Mouse (Mus musculus): ENCODE measurements around the gene Trappc6a.
A peak's percentile ranks its signal among the peaks of the same experiment; 100 is the strongest.

Gene Trappc6a

GRCm38 (mm10) chr7:19508150-19508923 is at the start of gene Trappc6a, which contains the start of gene Bloc1s3:
Gene Trappc6a (plus strand): TSS chr7:19508395.
Gene Bloc1s3 (minus strand): TSS chr7:19508367.
- peak; percentile 92 to 93 for DNase-seq

GRCm38 (mm10) chr7:19458591-19459111 is 49.5 kb upstream of the Trappc6a start, which contains the start of gene Mark4:
Gene Mark4 (minus strand): TSS chr7:19458821.
- peak; percentile 75 for DNase-seq

- no peak for DNase-seq
Measured at GRCm38 (mm10) chr7:19459144-19459870, 48.9 kb upstream of the Trappc6a start.

GRCm38 (mm10) chr7:19460500-19460899 is 47.7 kb upstream of the Trappc6a start:
- DNase-seq = no peak

GRCm38 (mm10) chr7:19461488-19461887 is 46.7 kb upstream of the Trappc6a start:
- peak; percentile 59 to 80 for DNase-seq

GRCm38 (mm10) chr7:19462443-19462842 is 45.8 kb upstream of the Trappc6a start:
- DNase-seq = no peak

- no peak for DNase-seq
Measured at GRCm38 (mm10) chr7:19462884-19463381, 45.3 kb upstream of the Trappc6a start, which contains the start of gene Exoc3l2. Gene Exoc3l2 (plus strand): TSS chr7:19463331.

GRCm38 (mm10) chr7:19464367-19465307 is 43.6 kb upstream of the Trappc6a start:
- no peak for DNase-seq

GRCm38 (mm10) chr7:19466602-19467145 is 41.5 kb upstream of the Trappc6a start:
- peak in 1 of 2 experiments; percentile 53 for DNase-seq

GRCm38 (mm10) chr7:19467638-19468037 is 40.6 kb upstream of the Trappc6a start:
- DNase-seq = peak in 1 of 2 experiments; percentile 46

- DNase-seq = no peak
Measured at GRCm38 (mm10) chr7:19468279-19468678, 39.9 kb upstream of the Trappc6a start.

GRCm38 (mm10) chr7:19469404-19469803 is 38.8 kb upstream of the Trappc6a start:
- DNase-seq = no peak

GRCm38 (mm10) chr7:19470308-19470707 is 37.9 kb upstream of the Trappc6a start:
- DNase-seq = no peak

- DNase-seq = peak; percentile 58 to 75
Measured at GRCm38 (mm10) chr7:19472403-19472802, 35.8 kb upstream of the Trappc6a start.

- DNase-seq = peak in 1 of 2 experiments; percentile 40
Measured at GRCm38 (mm10) chr7:19473875-19474443, 34.2 kb upstream of the Trappc6a start.

- DNase-seq = no peak
Measured at GRCm38 (mm10) chr7:19477084-19477483, 31.1 kb upstream of the Trappc6a start.

- peak; percentile 63 to 76 for DNase-seq
Measured at GRCm38 (mm10) chr7:19477624-19478384, 30.4 kb upstream of the Trappc6a start.

GRCm38 (mm10) chr7:19483281-19483680 is 24.9 kb upstream of the Trappc6a start:
- no peak for DNase-seq

- no peak for DNase-seq
Measured at GRCm38 (mm10) chr7:19485488-19485887, 22.7 kb upstream of the Trappc6a start.

GRCm38 (mm10) chr7:19486549-19486948 is 21.6 kb upstream of the Trappc6a start:
- no peak for DNase-seq

- DNase-seq = no peak
Measured at GRCm38 (mm10) chr7:19489525-19489924, 18.7 kb upstream of the Trappc6a start.

All from kidney, adult 8-10 months (tissue).